Mouse (Mus musculus): ENCODE measurements at regions not wholly inside any gene's neighbourhood (a gene's known extent, or its start where the extent isn't known, plus 50 kb on each side); places are given as distances from the start of the nearest gene placed in this dataset.

- no peak for DNase-seq (ENCODE audit: low spot score in 2 of 2)
Measured at GRCm38 (mm10) chr1:34739621-34740020, 103.2 kb downstream of the Fam168b start.

DNA sequence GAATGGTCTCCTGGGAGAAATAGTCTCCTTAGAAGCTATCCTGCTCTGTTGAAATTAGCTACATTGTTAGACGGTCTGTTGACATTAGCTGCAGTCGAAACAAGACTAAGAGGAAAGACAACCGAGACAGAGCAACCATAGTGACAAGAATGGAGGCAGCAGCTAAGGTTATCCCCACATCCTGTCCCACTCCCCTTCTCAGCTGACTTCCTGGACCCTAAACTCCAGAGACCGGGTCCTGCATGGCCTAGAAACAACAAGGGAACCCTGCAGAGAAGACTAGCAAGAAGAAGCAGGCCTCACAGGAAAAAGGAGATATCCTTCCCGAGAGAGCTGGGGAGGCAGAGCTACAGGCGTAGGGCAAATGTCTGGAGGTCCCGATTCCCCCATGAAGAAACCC lies 102.0 kb downstream of the Fam168b start:
- no peak for DNase-seq (ENCODE audit: low spot score in 2 of 2)

- no peak for DNase-seq (ENCODE audit: low spot score in 2 of 2)
Measured at GRCm38 (mm10) chr1:34742234-34742633, 100.6 kb downstream of the Fam168b start.

DNA sequence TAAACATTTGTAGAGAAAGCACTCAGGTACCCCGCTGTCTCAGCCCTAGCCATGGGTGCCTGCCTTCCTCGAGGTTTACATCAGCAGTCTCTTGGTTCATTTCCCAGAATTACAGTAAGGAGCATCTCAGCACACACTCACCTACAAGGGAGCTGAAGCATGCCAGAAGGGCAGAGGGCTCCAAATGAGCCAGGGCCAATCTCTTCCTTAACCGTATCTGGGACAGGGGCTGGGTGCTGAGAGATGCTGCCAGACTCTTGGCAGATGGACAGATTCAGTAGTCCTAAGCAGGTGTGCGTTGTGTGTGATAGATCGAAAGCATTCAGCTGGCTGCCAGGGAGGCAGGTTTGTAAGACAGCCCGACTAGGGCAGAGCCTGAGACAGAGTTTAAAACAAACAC lies 97.0 kb downstream of the Fam168b start:
- DNase-seq (ENCODE audit: low spot score in 2 of 2), result no peak

- no peak for DNase-seq (ENCODE audit: low spot score in 2 of 2)
Measured at GRCm38 (mm10) chr1:34749161-34750040, 93.5 kb downstream of the Fam168b start.

GRCm38 (mm10) chr1:34750061-34751054 lies 92.5 kb downstream of the Fam168b start:
- DNase-seq (ENCODE audit: low spot score in 2 of 2), result no peak

GRCm38 (mm10) chr1:34751128-34751527 lies 91.7 kb downstream of the Fam168b start:
- no peak for DNase-seq (ENCODE audit: low spot score in 2 of 2)

- DNase-seq (ENCODE audit: low spot score in 2 of 2), result no peak
Measured at GRCm38 (mm10) chr1:34753581-34753980, 89.3 kb downstream of the Fam168b start.

- no peak for DNase-seq (ENCODE audit: low spot score in 2 of 2)
Measured at GRCm38 (mm10) chr1:34760547-34760946, 82.3 kb downstream of the Fam168b start.

GRCm38 (mm10) chr1:34761436-34761835 lies 81.4 kb downstream of the Fam168b start:
- no peak for DNase-seq (ENCODE audit: low spot score in 2 of 2)

GRCm38 (mm10) chr1:34761870-34762269 lies 81.0 kb downstream of the Fam168b start:
- no peak for DNase-seq (ENCODE audit: low spot score in 2 of 2)
